Mouse (Mus musculus) neural tube, embryonic 13.5 days (tissue): Measurements from ENCODE around the gene Blnk. TPM values are rescaled to one million over a fixed set of nuclear protein-coding genes. Genes with fewer than 3 reads are reported as not detected.

Source experiments
- ATAC-seq: fragments of 200-750 bp; cut with Nextera tagmentation; 2 replicates; pipeline ENCODE4 v1.8.0; 2017; ENCODE audit warnings: low read depth, mild to moderate bottlenecking, moderate TSS enrichment, moderate library complexity
- H3K27ac ChIP-seq: fragments of 300-500 bp; sonication (generic); replicated peaks from 2 replicates; pipeline ENCODE4 v1.5.1; 2015; ENCODE audit warnings: moderate library complexity, mild to moderate bottlenecking, inconsistent platforms
- H3K27me3 ChIP-seq: fragments of 300-500 bp; sonication (generic); 2 replicates; pipeline ENCODE4 v1.6.1; 2015; ENCODE audit warnings: mild to moderate bottlenecking, inconsistent platforms
- H3K36me3 ChIP-seq: fragments of 300-500 bp; sonication (generic); 2 replicates; pipeline ENCODE4 v1.6.1; 2015; ENCODE audit warnings: mild to moderate bottlenecking, inconsistent platforms
- H3K4me1 ChIP-seq: fragments of 300-500 bp; sonication (generic); replicated peaks from 2 replicates; pipeline ENCODE4 v1.6.1; 2015; ENCODE audit warnings: inconsistent platforms
- H3K4me2 ChIP-seq: fragments of 300-500 bp; sonication (generic); 2 replicates; pipeline ENCODE4 v1.6.1; 2015; ENCODE audit warnings: inconsistent platforms, mild to moderate bottlenecking, moderate library complexity
- H3K4me3 ChIP-seq: fragments of 300-500 bp; sonication (generic); 2 replicates; pipeline ENCODE4 v1.5.1; 2015; ENCODE audit warnings: mild to moderate bottlenecking, inconsistent platforms
- H3K9ac ChIP-seq: fragments of 300-500 bp; sonication (generic); 2 replicates; pipeline ENCODE4 v1.6.1; 2015; ENCODE audit warnings: moderate library complexity, mild to moderate bottlenecking, inconsistent platforms
- H3K9me3 ChIP-seq: fragments of 300-500 bp; sonication (generic); 2 replicates; pipeline ENCODE4 v1.6.1; 2016; ENCODE audit warnings: inconsistent platforms
- WGBS: fragments of 180-500 bp; shearing (Covaris S2); methylation state at CpG from one replicate; pipeline ENCODE4 v1.1.7; 2015; 5-methylcytosine and 5-hydroxymethylcytosine counted together
- polyA plus RNA-seq: library from polyadenylated mRNA; unstranded; fragments of >200 nt; fragmentation: Nextera tagmentation; extraction: Ambion mirVana; gene quantifications from 2 replicates; pipeline ENCODE4 v1.2.1, GENCODE M21; 2015

Gene Blnk
- polyA plus RNA-seq, 1 experiment from 2014 or later = 0.64 TPM

- no peak for ATAC-seq
- H3K4me2 ChIP-seq = no peak overlapping the region
These were observed 9.8 kb downstream of the Blnk start for GRCm38 (mm10) chr19:40984536-40984935.

GRCm38 (mm10) chr19:40980671-40981070 is 13.7 kb downstream of the Blnk start:
- no peak for ATAC-seq
- Histone ChIP-seq H3K4me2 (no peak overlapping the region), H3K9ac (no peak overlapping the region), H3K27ac (no peak overlapping the region), H3K27me3 (no peaks in the 10 kb centered on the region), H3K4me3 (no peak overlapping the region), H3K9me3 (no peaks in the 10 kb centered on the region), H3K36me3 (no peaks in the 10 kb centered on the region), H3K4me1 (no peaks in the 10 kb centered on the region)
- WGBS = 78% methylated on average over 5 of the region's 5 CpGs

More at GRCm38 (mm10) chr19:40984536-40984935, 9.8 kb downstream of the Blnk start:
- 92% methylated on average over 1 of the region's 1 CpGs for WGBS
- H3K4me3 ChIP-seq = no peak overlapping the region
- H3K27me3 ChIP-seq = no peaks in the 10 kb centered on the region
- H3K9me3 ChIP-seq = no peaks in the 10 kb centered on the region
- H3K9ac ChIP-seq = no peak overlapping the region
- no peaks in the 10 kb centered on the region for H3K4me1 ChIP-seq
- H3K36me3 ChIP-seq = no peaks in the 10 kb centered on the region
- no peak overlapping the region for H3K27ac ChIP-seq

DNA sequence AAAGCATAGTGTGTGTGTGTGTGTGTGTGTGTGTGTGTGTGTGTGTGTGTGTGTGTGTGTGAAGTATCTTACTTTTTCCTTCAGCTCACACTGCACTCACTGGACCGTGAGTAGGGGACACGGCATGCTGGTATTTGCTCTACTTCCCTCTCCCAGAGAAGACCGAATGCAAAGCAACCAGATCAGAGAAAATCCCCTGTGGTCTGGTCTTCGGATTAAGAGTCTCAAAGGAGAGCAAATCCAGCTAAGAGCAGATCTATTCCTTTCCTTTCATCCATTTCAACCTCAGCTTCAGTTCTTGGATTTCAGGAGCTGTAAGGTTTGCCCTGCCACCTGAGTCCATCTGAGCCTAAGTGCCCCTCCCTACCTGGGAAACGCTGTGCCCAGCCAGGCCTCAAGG is 16.3 kb downstream of the Blnk start:
- no peak overlapping the region for H3K4me3 ChIP-seq
- WGBS = 64% methylated on average over 5 of the region's 5 CpGs
- no peaks in the 10 kb centered on the region for H3K9me3 ChIP-seq
- H3K9ac ChIP-seq = no peak overlapping the region
- H3K4me1 ChIP-seq = no peaks in the 10 kb centered on the region
- H3K36me3 ChIP-seq = no peaks in the 10 kb centered on the region
- no peak overlapping the region for H3K4me2 ChIP-seq
- H3K27me3 ChIP-seq = no peaks in the 10 kb centered on the region
- ATAC-seq = no peak
- H3K27ac ChIP-seq = no peak overlapping the region

GRCm38 (mm10) chr19:40976946-40977917 is 17.1 kb downstream of the Blnk start:
- no peak for ATAC-seq
- Histone ChIP-seq H3K27ac (no peak overlapping the region), H3K4me2 (no peak overlapping the region), H3K9ac (no peak overlapping the region), H3K27me3 (no peaks in the 10 kb centered on the region), H3K9me3 (no peaks in the 10 kb centered on the region), H3K4me3 (no peak overlapping the region), H3K4me1 (no peaks in the 10 kb centered on the region), H3K36me3 (no peaks in the 10 kb centered on the region)
- WGBS = 87% methylated on average over 11 of the region's 11 CpGs

- no peak overlapping the region for H3K9ac ChIP-seq
- 93% methylated on average over 5 of the region's 5 CpGs for WGBS
- H3K4me1 ChIP-seq = no peaks in the 10 kb centered on the region
- H3K4me3 ChIP-seq = no peak overlapping the region
- H3K4me2 ChIP-seq = no peak overlapping the region
- no peak for ATAC-seq
- H3K9me3 ChIP-seq = no peaks in the 10 kb centered on the region
- no peak overlapping the region for H3K27ac ChIP-seq
- no peaks in the 10 kb centered on the region for H3K36me3 ChIP-seq
- no peaks in the 10 kb centered on the region for H3K27me3 ChIP-seq
These were observed 22.9 kb downstream of the Blnk start for GRCm38 (mm10) chr19:40971273-40971914.

- no peaks in the 10 kb centered on the region for H3K36me3 ChIP-seq
- no peak for ATAC-seq
- H3K27ac ChIP-seq = no peak overlapping the region
- no peaks in the 10 kb centered on the region for H3K27me3 ChIP-seq
- no peaks in the 10 kb centered on the region for H3K9me3 ChIP-seq
- no peak overlapping the region for H3K4me2 ChIP-seq
- WGBS = 80% methylated on average over 7 of the region's 7 CpGs
- no peak overlapping the region for H3K9ac ChIP-seq
- H3K4me1 ChIP-seq = no peaks in the 10 kb centered on the region
- H3K4me3 ChIP-seq = no peak overlapping the region
These were observed 23.6 kb downstream of the Blnk start for GRCm38 (mm10) chr19:40970775-40971174.

DNA sequence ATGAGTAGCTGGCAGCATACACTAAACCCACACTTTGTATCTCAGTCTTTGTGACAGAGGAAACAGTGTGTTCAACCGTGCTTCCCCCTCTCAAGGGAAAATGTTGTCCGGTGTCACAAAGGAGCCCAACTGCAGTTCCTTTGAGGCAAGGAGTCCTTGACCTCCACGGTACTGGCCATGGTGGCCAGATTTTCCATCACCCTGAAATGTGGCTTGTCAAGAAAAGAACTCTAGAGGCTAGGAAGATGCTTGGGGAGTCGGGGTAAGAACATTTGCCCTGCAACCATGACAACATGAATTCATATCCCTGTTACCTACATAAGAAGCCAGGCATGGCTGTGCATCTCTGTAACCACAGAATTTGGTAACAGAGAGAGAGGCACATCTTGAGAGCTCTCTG is 24.0 kb downstream of the Blnk start:
- 83% methylated on average over 4 of the region's 4 CpGs for WGBS
- H3K9ac ChIP-seq = no peak overlapping the region
- H3K4me3 ChIP-seq = no peak overlapping the region
- H3K4me1 ChIP-seq = no peaks in the 10 kb centered on the region
- no peak overlapping the region for H3K27ac ChIP-seq
- no peak for ATAC-seq
- H3K4me2 ChIP-seq = no peak overlapping the region
- no peaks in the 10 kb centered on the region for H3K36me3 ChIP-seq
- H3K27me3 ChIP-seq = no peaks in the 10 kb centered on the region
- no peaks in the 10 kb centered on the region for H3K9me3 ChIP-seq

GRCm38 (mm10) chr19:40964936-40965850 is 29.1 kb downstream of the Blnk start:
- Histone ChIP-seq H3K36me3 (no peaks in the 10 kb centered on the region), H3K4me2 (no peak overlapping the region), H3K9ac (no peak overlapping the region), H3K27me3 (no peaks in the 10 kb centered on the region), H3K9me3 (no peaks in the 10 kb centered on the region), H3K4me1 (no peaks in the 10 kb centered on the region), H3K4me3 (no peak overlapping the region), H3K27ac (no peak overlapping the region)
- WGBS = 91% methylated on average over 6 of the region's 6 CpGs
- no peak for ATAC-seq

- H3K27ac ChIP-seq = no peak overlapping the region
- no peak overlapping the region for H3K4me2 ChIP-seq
- no peaks in the 10 kb centered on the region for H3K4me1 ChIP-seq
- 80% methylated on average over 3 of the region's 3 CpGs for WGBS
- no peaks in the 10 kb centered on the region for H3K9me3 ChIP-seq
- no peaks in the 10 kb centered on the region for H3K36me3 ChIP-seq
- H3K9ac ChIP-seq = no peak overlapping the region
- no peaks in the 10 kb centered on the region for H3K27me3 ChIP-seq
- ATAC-seq = no peak
- H3K4me3 ChIP-seq = no peak overlapping the region
These were observed 29.9 kb downstream of the Blnk start for GRCm38 (mm10) chr19:40964367-40964891.

DNA sequence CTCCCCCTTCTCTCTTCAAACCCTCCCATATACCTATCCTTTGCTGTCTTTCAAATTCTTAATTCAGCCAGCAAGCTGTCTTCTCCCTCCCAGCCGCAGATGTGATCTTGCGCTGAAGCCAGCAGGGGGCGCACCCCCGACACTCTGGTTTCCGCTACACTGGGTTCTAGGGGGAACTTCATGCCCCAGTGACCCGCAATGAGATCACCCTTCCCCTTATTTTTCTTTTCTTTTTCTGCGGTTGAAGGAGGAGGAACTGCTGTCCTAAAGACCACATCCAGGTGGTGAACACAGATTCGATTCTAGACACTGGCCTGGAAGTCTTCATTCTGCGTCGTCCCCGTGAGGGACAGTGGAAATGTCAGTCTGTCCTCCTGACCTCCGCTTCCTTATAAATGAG is 31.3 kb downstream of the Blnk start:
- Histone ChIP-seq H3K4me2 (no peak overlapping the region), H3K4me1 (no peaks in the 10 kb centered on the region), H3K4me3 (no peak overlapping the region), H3K9ac (no peak overlapping the region), H3K9me3 (no peaks in the 10 kb centered on the region), H3K36me3 (no peaks in the 10 kb centered on the region), H3K27ac (no peak overlapping the region), H3K27me3 (no peaks in the 10 kb centered on the region)
- no peak for ATAC-seq
- 52% methylated on average over 12 of the region's 12 CpGs for WGBS

DNA sequence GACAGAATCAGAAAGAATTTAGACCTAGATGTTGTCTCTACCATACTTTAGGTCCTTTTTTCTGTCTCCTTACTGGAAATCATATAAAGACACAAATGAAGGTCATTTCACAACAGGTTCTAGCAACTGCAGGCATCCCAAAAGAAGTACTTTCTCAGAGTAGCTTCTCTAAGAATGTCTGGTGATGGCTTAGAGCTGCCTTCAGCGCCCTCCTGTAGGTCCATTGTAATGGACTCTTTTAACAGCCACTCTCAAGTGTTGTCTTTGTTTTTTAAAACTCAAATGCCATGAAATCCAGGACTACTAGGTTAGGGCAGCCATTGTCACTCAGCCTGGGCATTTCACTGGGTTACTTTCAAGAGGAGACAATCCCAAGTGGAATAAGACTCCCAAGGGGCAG is 35.4 kb downstream of the Blnk start:
- ATAC-seq = no peak
- H3K4me3 ChIP-seq = no peak overlapping the region
- H3K27me3 ChIP-seq = no peaks in the 10 kb centered on the region
- H3K4me2 ChIP-seq = no peak overlapping the region
- no peaks in the 10 kb centered on the region for H3K36me3 ChIP-seq
- no peaks in the 10 kb centered on the region for H3K9me3 ChIP-seq
- no peak overlapping the region for H3K27ac ChIP-seq
- no peak overlapping the region for H3K9ac ChIP-seq
- 5% methylated on average over 1 of the region's 1 CpGs for WGBS
- no peaks in the 10 kb centered on the region for H3K4me1 ChIP-seq
